Mouse (Mus musculus) spleen, postnatal 14 days (tissue): ENCODE results near the gene Rbpj.

Experiments
- DNase-seq, 2 experiments: peaks; one replicate each; pipeline ENCODE4 v3.0.0; 2021 to 2022; ENCODE audit warnings: low spot score in 2 of 2

The Rbpj gene

GRCm38 (mm10) chr5:53509927-53510326, 44.0 kb downstream of the Rbpj start:
- no peak for DNase-seq

- no peak for DNase-seq
Observed at GRCm38 (mm10) chr5:53511426-53511825, 45.5 kb downstream of the Rbpj start.

GRCm38 (mm10) chr5:53514959-53515612, 49.1 kb downstream of the Rbpj start:
- DNase-seq, result no peak

GRCm38 (mm10) chr5:53516482-53516881, 50.5 kb downstream of the Rbpj start:
- no peak for DNase-seq

- DNase-seq, result no peak
Observed at GRCm38 (mm10) chr5:53517802-53518201, 51.9 kb downstream of the Rbpj start.

- no peak for DNase-seq
Observed at GRCm38 (mm10) chr5:53519131-53519530, 53.2 kb downstream of the Rbpj start.

GRCm38 (mm10) chr5:53519998-53520577, 54.1 kb downstream of the Rbpj start:
- DNase-seq, result no peak

- DNase-seq, result no peak
Observed at GRCm38 (mm10) chr5:53523046-53523445, 57.1 kb downstream of the Rbpj start.

GRCm38 (mm10) chr5:53524162-53524561, 58.2 kb downstream of the Rbpj start:
- DNase-seq, result no peak

GRCm38 (mm10) chr5:53524831-53525230, 58.9 kb downstream of the Rbpj start:
- DNase-seq, result no peak

GRCm38 (mm10) chr5:53525305-53526069, 59.5 kb downstream of the Rbpj start:
- DNase-seq, result no peak

GRCm38 (mm10) chr5:53526070-53526430, 60.1 kb downstream of the Rbpj start:
- DNase-seq, result no peak

GRCm38 (mm10) chr5:53529846-53530245, 63.9 kb downstream of the Rbpj start:
- no peak for DNase-seq

GRCm38 (mm10) chr5:53535096-53535495, 69.1 kb downstream of the Rbpj start:
- no peak for DNase-seq

GRCm38 (mm10) chr5:53536635-53537554, 70.9 kb downstream of the Rbpj start:
- DNase-seq, result no peak

GRCm38 (mm10) chr5:53539860-53540633, 74.1 kb downstream of the Rbpj start:
- DNase-seq, result no peak

- DNase-seq, result no peak
Observed at GRCm38 (mm10) chr5:53542073-53542472, 76.1 kb downstream of the Rbpj start.

- no peak for DNase-seq
Observed at GRCm38 (mm10) chr5:53543399-53543798, 77.4 kb downstream of the Rbpj start.

- no peak for DNase-seq
Observed at GRCm38 (mm10) chr5:53543945-53544344, 78.0 kb downstream of the Rbpj start.

- no peak for DNase-seq
Observed at GRCm38 (mm10) chr5:53546440-53546839, 80.5 kb downstream of the Rbpj start.

GRCm38 (mm10) chr5:53546979-53547472, 81.1 kb downstream of the Rbpj start:
- no peak for DNase-seq
